Mouse (Mus musculus) adrenal gland, adult 8-10 months (tissue): Measurements from ENCODE around the gene Ttyh3. TPM values are rescaled to one million over a fixed set of nuclear protein-coding genes. Genes with fewer than 3 reads are reported as not detected.
"Not testable (repeated sequence)": the region's sequence is repeated elsewhere in the genome, so short reads cannot be mapped to it uniquely, and the experiment has no call there.

Experiments
- DNase-seq: peaks from one replicate; pipeline ENCODE4 v3.0.0; 2022
- total RNA-seq, 4 experiments: library from RNA; stranded (reverse); gene quantifications; 2 replicates each; pipeline ENCODE4 v1.2.4; 2022

Gene Ttyh3
- total RNA-seq, result 100 to 1,000 TPM in 1 of 4 experiments, 10 to 100 TPM in 3; 49.8 to 100 (median 77.4) TPM

- DNase-seq, result peak; percentile 52
These were observed at the start of gene Ttyh3 for GRCm38 (mm10) chr5:140648519-140649100. TSS of gene Ttyh3 (minus strand) at chr5:140649031.

GRCm38 (mm10) chr5:140695987-140696386 lies 47.2 kb upstream of the Ttyh3 start:
- DNase-seq, result no peak

GRCm38 (mm10) chr5:140688434-140688833 lies 39.6 kb upstream of the Ttyh3 start:
- no peak for DNase-seq

GRCm38 (mm10) chr5:140684343-140685148 lies 35.7 kb upstream of the Ttyh3 start:
- no peak for DNase-seq

- DNase-seq, result no peak
These were observed 33.3 kb upstream of the Ttyh3 start for GRCm38 (mm10) chr5:140682113-140682512.

- DNase-seq, result no peak
These were observed 32.1 kb upstream of the Ttyh3 start for GRCm38 (mm10) chr5:140680950-140681349.

GRCm38 (mm10) chr5:140680051-140680450 lies 31.2 kb upstream of the Ttyh3 start:
- DNase-seq, result no peak

GRCm38 (mm10) chr5:140677137-140677536 lies 28.3 kb upstream of the Ttyh3 start:
- no peak for DNase-seq

- no peak for DNase-seq
These were observed 26.8 kb upstream of the Ttyh3 start for GRCm38 (mm10) chr5:140675640-140676039.

- DNase-seq, result no peak
These were observed 26.2 kb upstream of the Ttyh3 start for GRCm38 (mm10) chr5:140675079-140675478.

- no peak for DNase-seq
These were observed 25.2 kb upstream of the Ttyh3 start for GRCm38 (mm10) chr5:140674036-140674435.

GRCm38 (mm10) chr5:140672603-140673002 lies 23.8 kb upstream of the Ttyh3 start:
- not testable (repeated sequence) for DNase-seq

GRCm38 (mm10) chr5:140672115-140672514 lies 23.3 kb upstream of the Ttyh3 start:
- no peak for DNase-seq

- DNase-seq, result peak; percentile 61
These were observed 14.9 kb upstream of the Ttyh3 start for GRCm38 (mm10) chr5:140663621-140664180.

GRCm38 (mm10) chr5:140662741-140663592 lies 14.1 kb upstream of the Ttyh3 start:
- no peak for DNase-seq

GRCm38 (mm10) chr5:140661875-140662643 lies 13.2 kb upstream of the Ttyh3 start:
- no peak for DNase-seq

- DNase-seq, result no peak
These were observed 12.6 kb upstream of the Ttyh3 start for GRCm38 (mm10) chr5:140661427-140661826.

GRCm38 (mm10) chr5:140660398-140660797 lies 11.6 kb upstream of the Ttyh3 start:
- DNase-seq, result no peak

GRCm38 (mm10) chr5:140659607-140660272 lies 10.9 kb upstream of the Ttyh3 start:
- no peak for DNase-seq

GRCm38 (mm10) chr5:140654096-140654845 lies 5.4 kb upstream of the Ttyh3 start:
- peak; percentile 91 for DNase-seq

GRCm38 (mm10) chr5:140652587-140652986 lies 3.8 kb upstream of the Ttyh3 start:
- DNase-seq, result no peak
